Mouse (Mus musculus): ENCODE results near the gene Ddt.
A peak's percentile ranks its signal among the peaks of the same experiment; 100 is the strongest.
"Not testable (repeated sequence)": the region's sequence is repeated elsewhere in the genome, so short reads cannot be mapped to it uniquely, and the experiment has no call there.

Ddt gene

DNA sequence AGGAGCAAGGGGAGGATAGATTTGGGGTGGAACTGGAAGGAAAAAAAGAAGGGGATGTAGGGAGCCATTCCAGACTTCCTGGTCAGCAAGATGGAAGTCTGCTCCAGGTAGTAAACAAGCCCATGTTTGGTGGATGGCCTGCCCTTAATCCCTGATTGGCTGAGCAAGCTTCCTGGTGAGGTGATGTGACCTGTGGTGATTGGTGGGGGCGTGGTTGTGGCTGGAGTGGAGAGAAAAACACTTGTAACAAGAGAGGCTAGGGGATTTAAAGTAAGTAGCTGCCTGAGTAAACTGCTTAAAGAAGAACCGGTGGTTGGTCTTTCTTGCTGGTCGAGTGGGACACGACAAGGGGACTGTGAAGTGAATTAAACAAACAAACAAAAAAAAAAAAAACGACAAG lies 5.5 kb downstream of the Ddt start:
- DNase-seq, result not testable (repeated sequence)

GRCm38 (mm10) chr10:75766856-75767255 lies 6.4 kb downstream of the Ddt start:
- peak; percentile 29 for DNase-seq

DNA sequence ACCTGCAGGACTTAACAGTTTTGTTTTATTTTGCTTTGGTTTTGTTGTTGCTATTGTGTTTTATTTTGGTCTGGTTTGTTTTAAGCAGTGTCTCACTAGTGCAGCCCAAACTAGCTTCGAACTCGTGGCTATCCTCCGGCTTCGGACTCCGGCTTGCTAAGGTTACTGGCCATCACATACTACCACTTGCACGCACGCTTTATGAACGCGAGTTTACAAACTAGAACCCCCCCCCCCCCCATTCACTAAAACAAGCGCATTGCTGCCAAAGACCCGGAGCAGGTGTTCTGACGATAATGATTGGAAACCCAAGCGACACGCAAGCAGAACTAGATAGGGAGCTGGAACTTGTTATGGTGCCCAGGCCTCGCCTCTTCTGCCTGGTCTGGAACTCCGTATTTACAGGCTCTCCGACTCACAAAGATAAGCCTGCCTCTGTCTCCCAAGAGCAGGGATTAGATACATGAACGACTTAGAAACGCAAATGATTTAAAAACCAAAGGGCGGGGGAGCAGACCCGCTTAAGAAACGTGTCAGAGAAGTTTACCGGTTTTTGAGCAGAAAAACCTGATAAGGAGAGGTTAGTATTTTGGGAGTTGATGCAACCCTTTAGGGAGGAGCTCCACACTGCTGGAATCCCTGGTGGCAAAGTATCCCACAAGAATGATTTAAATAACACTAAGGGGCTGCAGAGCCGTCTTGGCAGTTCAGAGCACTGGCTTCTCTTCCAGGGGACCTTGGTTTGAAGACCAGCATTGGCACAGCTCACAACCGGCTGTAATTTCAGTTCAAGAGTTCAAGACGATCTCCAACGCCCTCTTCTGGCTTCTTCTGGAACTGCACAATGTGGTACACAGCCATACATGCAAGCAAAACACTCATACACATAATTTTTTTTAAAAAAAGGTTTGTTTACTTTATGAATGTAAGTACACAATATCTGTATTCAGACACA lies 8.4 kb downstream of the Ddt start:
- DNase-seq, result peak; percentile 75

DNA sequence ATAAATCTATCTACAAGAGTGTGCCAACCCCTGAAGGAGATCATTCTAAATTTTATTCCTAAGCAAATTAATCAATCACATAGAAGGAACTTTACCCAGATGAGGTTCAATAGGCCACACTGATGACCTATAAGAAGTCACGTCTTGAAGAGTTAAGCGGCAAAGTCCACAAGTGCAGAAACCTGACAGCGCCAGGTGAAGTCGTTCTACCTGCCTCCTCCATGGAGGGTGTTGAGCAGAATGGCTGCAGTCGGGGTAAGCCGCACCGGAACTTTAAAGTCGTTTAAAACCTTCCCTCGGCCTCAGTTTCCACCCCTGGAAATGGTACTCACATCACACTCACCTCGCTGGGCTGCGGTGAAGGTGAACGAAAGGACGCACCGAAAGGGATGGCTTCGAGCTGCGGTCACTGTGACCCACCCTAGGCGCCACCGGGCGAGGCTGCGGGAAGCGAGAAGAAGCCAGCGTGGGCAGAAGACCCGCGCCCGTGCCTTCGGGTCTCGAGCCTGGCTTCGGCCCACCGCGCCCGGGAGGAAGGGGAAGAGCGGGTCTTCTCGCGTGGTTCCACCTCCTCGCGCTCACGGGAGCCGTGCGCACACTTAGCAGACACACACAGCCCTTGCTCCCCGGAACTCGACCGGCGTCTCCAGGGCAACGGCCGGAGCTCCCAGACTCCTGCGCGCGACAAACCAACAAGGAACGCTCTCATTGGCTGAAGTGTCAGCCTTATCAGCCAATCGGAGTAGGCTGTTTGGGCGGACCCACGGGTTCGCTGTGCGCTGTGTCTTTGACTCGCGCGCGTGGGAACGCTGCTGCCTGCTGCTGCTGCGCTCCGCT lies 9.3 kb downstream of the Ddt start, which contains the start of gene Cabin1:
TSS of gene Cabin1 (minus strand) at position 660 of the 837 bp plus-strand sequence.
- DNase-seq, result peak; percentile 98

DNA sequence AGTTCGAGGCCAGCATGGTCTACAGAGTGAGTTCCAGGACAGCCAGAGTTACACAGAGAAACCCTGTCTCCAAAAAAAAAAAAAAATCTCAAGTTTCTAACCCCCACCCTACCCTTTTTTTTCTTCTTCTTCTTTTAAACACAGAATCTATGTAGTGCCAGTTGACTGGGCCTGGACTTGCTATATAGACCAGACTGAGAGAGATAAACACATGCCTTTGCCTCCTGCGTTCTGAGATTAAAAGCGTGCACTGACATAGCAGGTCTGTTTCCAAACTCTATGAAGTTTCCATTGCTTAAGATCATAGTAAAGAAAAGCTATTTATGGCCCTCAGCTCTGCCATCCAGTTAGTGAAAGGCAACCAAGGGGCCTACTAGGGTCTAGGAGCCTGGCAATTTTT lies 10.8 kb downstream of the Ddt start:
- DNase-seq, result no peak

- DNase-seq, result no peak
Measured at GRCm38 (mm10) chr10:75760311-75760710, 12.9 kb downstream of the Ddt start.

- no peak for DNase-seq
Measured at GRCm38 (mm10) chr10:75756719-75757118, 16.5 kb downstream of the Ddt start.

GRCm38 (mm10) chr10:75744017-75744416 lies 29.2 kb downstream of the Ddt start:
- DNase-seq, result peak; percentile 92

DNA sequence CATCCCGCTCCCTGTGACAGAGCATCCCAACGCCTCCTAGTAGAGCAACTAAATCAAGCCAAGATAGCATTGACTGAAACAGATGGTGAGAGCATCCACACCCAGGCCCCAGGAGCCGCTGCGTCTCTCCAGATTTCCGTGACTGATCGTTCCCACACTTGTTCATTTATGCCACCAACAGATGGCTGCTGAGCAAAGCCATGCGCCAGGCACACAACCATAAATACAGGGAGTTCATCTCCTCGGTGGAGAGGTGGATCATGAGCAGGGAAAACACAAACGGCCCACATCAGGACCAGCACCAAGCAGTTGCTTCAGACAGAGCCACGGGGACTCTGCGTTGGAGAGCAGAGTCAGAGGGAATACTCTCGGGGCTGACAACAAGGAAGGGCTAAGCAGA lies 29.8 kb downstream of the Ddt start:
- no peak for DNase-seq

DNA sequence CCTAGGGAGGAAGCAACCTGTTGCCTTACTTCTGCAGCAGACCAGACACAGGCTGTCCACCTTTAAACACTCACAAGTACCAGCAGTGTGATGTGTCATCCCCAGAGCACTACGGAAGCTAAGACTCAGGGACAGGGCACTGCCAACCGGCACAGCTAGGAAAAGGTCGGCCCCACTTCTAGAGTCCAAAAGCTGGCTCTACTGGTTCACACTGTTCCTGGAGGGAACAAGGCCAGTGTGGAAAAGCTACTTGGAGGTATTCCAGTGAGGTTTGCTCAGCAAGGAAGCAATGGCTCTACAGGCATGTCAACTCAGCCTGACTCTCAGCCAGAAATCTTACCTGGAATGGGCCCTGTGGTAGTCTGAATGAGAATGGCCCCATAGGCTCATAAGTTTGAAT lies 32.3 kb downstream of the Ddt start:
- no peak for DNase-seq

GRCm38 (mm10) chr10:75725449-75725848 lies 47.8 kb downstream of the Ddt start:
- DNase-seq, result no peak

All from kidney, postnatal 10 days (tissue).